Mouse (Mus musculus) testis, adult 2 months (tissue): ENCODE measurements at regions not wholly inside any gene's neighbourhood (a gene's known extent, or its start where the extent isn't known, plus 50 kb on each side); places are given as distances from the start of the nearest gene placed in this dataset.

Experiments
- H3K27ac ChIP-seq: fragments of 200-500 bp; 2 replicates; pipeline ENCODE4 v1.5.1; 2012; ENCODE audit warnings: low read depth, low read length; ENCODE audit not compliant: control insufficient read depth, insufficient read depth
- H3K27me3 ChIP-seq: fragments of 200-500 bp; 2 replicates; pipeline ENCODE4 v1.6.1; 2012; ENCODE audit warnings: mild to moderate bottlenecking, low read length, moderate library complexity; ENCODE audit not compliant: control insufficient read depth, insufficient read depth
- H3K36me3 ChIP-seq: fragments of 200-500 bp; 2 replicates; pipeline ENCODE4 v1.6.1; 2012; ENCODE audit warnings: mild to moderate bottlenecking, low read length; ENCODE audit not compliant: control insufficient read depth, insufficient read depth
- H3K4me1 ChIP-seq: fragments of 200-500 bp; 2 replicates; pipeline ENCODE4 v1.6.1; 2012; ENCODE audit warnings: low read length; ENCODE audit not compliant: control insufficient read depth, insufficient read depth
- H3K4me3 ChIP-seq: fragments of 200-500 bp; 2 replicates; pipeline ENCODE4 v1.5.1; 2012; ENCODE audit warnings: low read depth, mild to moderate bottlenecking, low read length, moderate library complexity, mixed read lengths; ENCODE audit not compliant: control insufficient read depth
- CTCF ChIP-seq: fragments of 200-500 bp; IDR thresholded peaks from 2 replicates; pipeline ENCODE4 v1.5.1; 2012; ENCODE audit warnings: low read depth, mild to moderate bottlenecking, inconsistent platforms, low read length, moderate library complexity; ENCODE audit not compliant: control insufficient read depth, insufficient read depth, insufficient replicate concordance
- POLR2A ChIP-seq: fragments of 200-500 bp; IDR thresholded peaks from 2 replicates; pipeline ENCODE4 v1.6.1; 2012; ENCODE audit warnings: low read depth, mild to moderate bottlenecking, inconsistent platforms, low read length, moderate library complexity; ENCODE audit not compliant: control insufficient read depth

- Histone ChIP-seq H3K36me3 (no peaks in the 10 kb centered on the region), H3K4me1 (no peaks in the 10 kb centered on the region), H3K4me3 (no peak overlapping the region), H3K27ac (no peak overlapping the region), H3K27me3 (no peaks in the 10 kb centered on the region)
- TF ChIP-seq CTCF = no peak
- no peak for TF ChIP-seq POLR2A
These were observed 92.4 kb upstream of the Hnrnpk start for GRCm38 (mm10) chr13:58495390-58496073.

DNA sequence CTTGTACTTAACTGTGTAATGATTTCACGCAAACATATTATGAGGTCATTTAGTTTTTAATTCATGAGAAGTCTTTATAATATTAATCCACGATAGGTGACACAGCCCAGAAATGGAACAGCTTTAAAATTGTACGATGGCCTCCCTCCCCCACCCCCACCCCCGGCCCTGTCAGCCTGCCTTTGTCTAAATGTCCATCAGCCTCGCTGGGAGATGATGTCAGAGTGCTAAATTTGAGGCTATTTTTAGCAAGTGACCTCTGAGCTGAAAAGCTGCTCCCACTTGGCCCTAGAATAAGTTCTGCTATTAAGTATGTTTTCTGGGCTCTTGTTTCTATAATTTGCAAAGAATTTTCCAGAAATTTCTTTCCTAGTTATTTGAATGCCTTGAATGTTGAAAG lies 91.6 kb upstream of the Hnrnpk start:
- Histone ChIP-seq H3K4me1 (no peaks in the 10 kb centered on the region), H3K27ac (no peak overlapping the region), H3K4me3 (no peak overlapping the region), H3K36me3 (no peaks in the 10 kb centered on the region), H3K27me3 (no peaks in the 10 kb centered on the region)
- TF ChIP-seq CTCF = no peak
- no peak for TF ChIP-seq POLR2A

GRCm38 (mm10) chr13:58490829-58491228 lies 87.7 kb upstream of the Hnrnpk start:
- Histone ChIP-seq H3K27ac (no peak overlapping the region), H3K36me3 (no peaks in the 10 kb centered on the region), H3K27me3 (no peaks in the 10 kb centered on the region), H3K4me3 (no peak overlapping the region), H3K4me1 (no peaks in the 10 kb centered on the region)
- TF ChIP-seq CTCF = no peak
- no peak for TF ChIP-seq POLR2A

DNA sequence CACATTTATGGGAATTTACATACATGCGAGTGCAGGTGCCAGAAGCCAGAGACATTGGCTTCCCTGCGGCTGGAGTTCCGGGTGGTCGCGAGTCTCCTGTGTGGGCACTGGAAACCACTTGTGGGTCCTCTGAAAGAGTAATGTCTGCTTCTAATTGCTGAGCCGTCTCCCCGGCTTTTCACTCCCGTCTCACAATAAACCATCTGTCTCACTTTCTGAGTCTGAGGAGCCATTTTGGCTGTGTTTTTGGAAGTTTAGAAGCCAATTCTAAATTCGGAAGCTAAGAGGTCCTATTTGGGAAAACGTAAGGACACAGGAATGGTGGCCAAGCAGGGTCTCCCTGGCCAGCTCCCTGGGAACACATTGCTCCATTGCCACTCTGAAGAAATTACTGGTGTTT lies 81.9 kb upstream of the Hnrnpk start:
- Histone ChIP-seq H3K27me3 (no peaks in the 10 kb centered on the region), H3K36me3 (no peaks in the 10 kb centered on the region), H3K27ac (no peak overlapping the region), H3K4me3 (no peak overlapping the region), H3K4me1 (no peaks in the 10 kb centered on the region)
- TF ChIP-seq CTCF = no peak
- no peak for TF ChIP-seq POLR2A

DNA sequence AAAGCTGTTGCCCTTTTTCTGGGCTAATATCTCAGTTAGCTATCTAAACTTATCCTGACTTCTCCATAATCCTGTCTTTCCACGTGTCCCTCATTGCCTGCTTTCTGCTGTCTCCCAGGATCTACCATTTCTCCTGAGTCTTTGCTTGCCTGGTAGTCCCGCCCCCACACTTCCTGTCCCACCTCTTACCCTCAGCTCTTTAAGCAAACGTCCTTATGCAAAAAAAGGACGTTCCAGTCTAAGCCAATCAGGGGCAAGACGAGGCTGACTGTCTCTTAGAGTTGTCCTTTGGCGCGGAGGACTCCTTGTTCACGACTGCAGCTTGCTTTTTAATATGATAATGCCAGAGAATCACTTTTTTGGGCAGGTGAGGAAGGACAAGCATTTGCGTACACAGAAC lies 79.6 kb upstream of the Hnrnpk start:
- H3K36me3 ChIP-seq = no peaks in the 10 kb centered on the region
- H3K4me3 ChIP-seq = peak overlapping the region; percentile 22; the same call in 1 of the 2 replicates
- no peak overlapping the region for H3K27ac ChIP-seq
- TF ChIP-seq CTCF (no peak), POLR2A (no peak)
- H3K27me3 ChIP-seq = no peaks in the 10 kb centered on the region
- no peaks in the 10 kb centered on the region for H3K4me1 ChIP-seq

- H3K4me1 ChIP-seq = no peaks in the 10 kb centered on the region
- TF ChIP-seq POLR2A (no peak), CTCF (no peak)
- no peak overlapping the region for H3K27ac ChIP-seq
- H3K36me3 ChIP-seq = no peaks in the 10 kb centered on the region
- H3K27me3 ChIP-seq = no peaks in the 10 kb centered on the region
- no peak overlapping the region for H3K4me3 ChIP-seq
These were observed 77.9 kb upstream of the Hnrnpk start for GRCm38 (mm10) chr13:58480928-58481598.

GRCm38 (mm10) chr13:58480388-58480927 lies 77.3 kb upstream of the Hnrnpk start:
- no peaks in the 10 kb centered on the region for H3K36me3 ChIP-seq
- no peaks in the 10 kb centered on the region for H3K27me3 ChIP-seq
- H3K4me1 ChIP-seq = no peaks in the 10 kb centered on the region
- no peak overlapping the region for H3K4me3 ChIP-seq
- H3K27ac ChIP-seq = no peak overlapping the region
- TF ChIP-seq POLR2A (no peak), CTCF (no peak)
